Mouse (Mus musculus) large intestine, adult 2 months (tissue): ENCODE results near the gene Usp44. TPM values are rescaled to one million over a fixed set of nuclear protein-coding genes. Genes with fewer than 3 reads are reported as not detected.
"Not testable (repeated sequence)": the region's sequence is repeated elsewhere in the genome, so short reads cannot be mapped to it uniquely, and the experiment has no call there.

Source experiments
- DNase-seq: peaks from one replicate; pipeline ENCODE4 v3.0.0-alpha.2; 2012; ENCODE audit warnings: low read depth, low spot score
- WGBS: fragments of 180-500 bp; shearing (Covaris S2); methylation state at CpG from one replicate; pipeline ENCODE4 v1.1.7; 2018; 5-methylcytosine and 5-hydroxymethylcytosine counted together
- polyA plus RNA-seq: library from polyadenylated mRNA; depleted of rRNA; stranded (reverse); fragments of >200 nt; gene quantifications from 2 replicates; pipeline ENCODE4 v1.2.3, GENCODE M21; 2012; rRNA removed

The Usp44 gene
- 0.05 and 0.16 TPM in 2 replicates for polyA plus RNA-seq

GRCm38 (mm10) chr10:93830931-93831729 is at the start of gene Usp44:
TSS of gene Usp44 (plus strand) at chr10:93831555.
- WGBS: 24% methylated on average over 22 of the region's 22 CpGs
- DNase-seq: no peak

- WGBS: 63% methylated on average over 15 of the region's 15 CpGs
- DNase-seq: no peak
These were observed 47.9 kb upstream of the Usp44 start for GRCm38 (mm10) chr10:93783216-93784013.

- WGBS: 70% methylated on average over 8 of the region's 8 CpGs
- DNase-seq: no peak
These were observed 31.5 kb upstream of the Usp44 start for GRCm38 (mm10) chr10:93799711-93800362.

- DNase-seq: no peak
- 63% methylated on average over 4 of the region's 4 CpGs for WGBS
These were observed 31.0 kb upstream of the Usp44 start for GRCm38 (mm10) chr10:93800363-93800722.

- WGBS: 85% methylated on average over 5 of the region's 5 CpGs
- no peak for DNase-seq
These were observed 30.5 kb upstream of the Usp44 start for GRCm38 (mm10) chr10:93800895-93801294.

- 49% methylated on average over 6 of the region's 6 CpGs for WGBS
- DNase-seq: no peak
These were observed 28.2 kb upstream of the Usp44 start for GRCm38 (mm10) chr10:93803199-93803598.

GRCm38 (mm10) chr10:93809438-93809837 is 21.9 kb upstream of the Usp44 start:
- not testable (repeated sequence) for DNase-seq
- WGBS: 93% methylated on average over 8 of the region's 8 CpGs

GRCm38 (mm10) chr10:93810590-93811185 is 20.7 kb upstream of the Usp44 start:
- WGBS: 60% methylated on average over 7 of the region's 7 CpGs
- no peak for DNase-seq

- no peak for DNase-seq
- 64% methylated on average over 7 of the region's 7 CpGs for WGBS
These were observed 19.3 kb upstream of the Usp44 start for GRCm38 (mm10) chr10:93812098-93812497.

- DNase-seq: peak; percentile 10
- WGBS: 9% methylated on average over 10 of the region's 10 CpGs
These were observed 18.5 kb upstream of the Usp44 start for GRCm38 (mm10) chr10:93812774-93813415.

GRCm38 (mm10) chr10:93813755-93814154 is 17.6 kb upstream of the Usp44 start:
- WGBS: 77% methylated on average over 10 of the region's 10 CpGs
- no peak for DNase-seq

GRCm38 (mm10) chr10:93818661-93819060 is 12.7 kb upstream of the Usp44 start:
- WGBS: 12% methylated on average over 7 of the region's 7 CpGs
- peak; percentile 38 for DNase-seq

GRCm38 (mm10) chr10:93829898-93830831 is 1.2 kb upstream of the Usp44 start:
- WGBS: 47% methylated on average over 9 of the region's 9 CpGs
- DNase-seq: no peak

GRCm38 (mm10) chr10:93831730-93832574 is 597 bp downstream of the Usp44 start:
- WGBS: 15% methylated on average over 18 of the region's 18 CpGs
- no peak for DNase-seq

- DNase-seq: no peak
- WGBS: 45% methylated on average over 9 of the region's 9 CpGs
These were observed 1.5 kb downstream of the Usp44 start for GRCm38 (mm10) chr10:93832811-93833210.

GRCm38 (mm10) chr10:93833370-93833698 is 2.0 kb downstream of the Usp44 start:
- WGBS: 3% methylated on average over 16 of the region's 16 CpGs
- no peak for DNase-seq

- DNase-seq: no peak
- under 1% methylated on average over 73 of the region's 75 CpGs for WGBS
These were observed 2.5 kb downstream of the Usp44 start for GRCm38 (mm10) chr10:93833699-93834393.
